Mouse (Mus musculus) midbrain, embryonic 10.5 days (tissue): ENCODE data around the gene Rcor2. TPM values are rescaled to one million over a fixed set of nuclear protein-coding genes. Genes with fewer than 3 reads are reported as not detected.
A peak's percentile ranks its signal among the peaks of the same experiment; 100 is the strongest.

ENCODE experiments used
- DNase-seq: peaks from one replicate; pipeline ENCODE4 v3.0.0-alpha.2; 2017; ENCODE audit warnings: low spot score
- H3K27ac ChIP-seq: fragments of 300-500 bp; sonication (generic); replicated peaks from 2 replicates; pipeline ENCODE4 v1.5.1; 2016; ENCODE audit warnings: mild to moderate bottlenecking
- H3K27me3 ChIP-seq: fragments of 300-500 bp; sonication (generic); 2 replicates; pipeline ENCODE4 v1.6.1; 2016; ENCODE audit warnings: low read depth, mild to moderate bottlenecking; ENCODE audit not compliant: poor library complexity, severe bottlenecking
- H3K36me3 ChIP-seq: fragments of 300-500 bp; sonication (generic); 2 replicates; pipeline ENCODE4 v1.6.1; 2016; ENCODE audit warnings: mild to moderate bottlenecking, moderate library complexity
- H3K4me1 ChIP-seq: fragments of 300-500 bp; sonication (generic); 2 replicates; pipeline ENCODE4 v1.6.1; 2016
- H3K4me3 ChIP-seq: fragments of 300-500 bp; sonication (generic); 2 replicates; pipeline ENCODE4 v1.5.1; 2016; ENCODE audit warnings: mild to moderate bottlenecking, moderate library complexity
- H3K9me3 ChIP-seq: fragments of 300-500 bp; sonication (generic); replicated peaks from 2 replicates; pipeline ENCODE4 v1.6.1; 2016; ENCODE audit warnings: mild to moderate bottlenecking
- WGBS: fragments of 180-500 bp; shearing (Covaris S2); methylation state at CpG from one replicate; pipeline ENCODE4 v1.1.7; 2016; 5-methylcytosine and 5-hydroxymethylcytosine counted together
- polyA plus RNA-seq: library from polyadenylated mRNA; unstranded; fragments of >200 nt; fragmentation: Nextera tagmentation; extraction: Ambion mirVana; gene quantifications from 2 replicates; pipeline ENCODE4 v1.2.1, GENCODE M21; 2016

Gene Rcor2
- polyA plus RNA-seq, 1 experiment from 2014 or later = 62.2 TPM

GRCm38 (mm10) chr19:7304801-7305200 is 37.7 kb downstream of the Rcor2 start:
- Histone ChIP-seq H3K27ac (no peak overlapping the region), H3K4me1 (peaks cover 28% of the 10 kb centered on the region), H3K4me3 (no peak overlapping the region), H3K9me3 (no peaks in the 10 kb centered on the region), H3K36me3 (peaks cover 33% of the 10 kb centered on the region), H3K27me3 (no peaks in the 10 kb centered on the region)
- no peak for DNase-seq
- 92% methylated on average over 2 of the region's 2 CpGs for WGBS

GRCm38 (mm10) chr19:7305380-7306310 is 38.5 kb downstream of the Rcor2 start:
- H3K36me3 ChIP-seq = peaks cover 28% of the 10 kb centered on the region; the same call in 1 of the 2 replicates
- no peak overlapping the region for H3K27ac ChIP-seq
- no peaks in the 10 kb centered on the region for H3K27me3 ChIP-seq
- peaks cover 37% of the 10 kb centered on the region for H3K4me1 ChIP-seq
- no peak for DNase-seq
- WGBS = 87% methylated on average over 10 of the region's 11 CpGs
- no peaks in the 10 kb centered on the region for H3K9me3 ChIP-seq
- H3K4me3 ChIP-seq = no peak overlapping the region

GRCm38 (mm10) chr19:7306968-7307367 is 39.8 kb downstream of the Rcor2 start:
- Histone ChIP-seq H3K36me3 (peaks cover 17% of the 10 kb centered on the region; the same call in 1 of the 2 replicates), H3K4me3 (no peak overlapping the region), H3K9me3 (no peaks in the 10 kb centered on the region), H3K4me1 (peaks cover 50% of the 10 kb centered on the region), H3K27me3 (no peaks in the 10 kb centered on the region), H3K27ac (peak overlapping the region; percentile 39; the same call in 1 of the 2 replicates)
- 67% methylated on average over 3 of the region's 3 CpGs for WGBS
- no peak for DNase-seq

DNA sequence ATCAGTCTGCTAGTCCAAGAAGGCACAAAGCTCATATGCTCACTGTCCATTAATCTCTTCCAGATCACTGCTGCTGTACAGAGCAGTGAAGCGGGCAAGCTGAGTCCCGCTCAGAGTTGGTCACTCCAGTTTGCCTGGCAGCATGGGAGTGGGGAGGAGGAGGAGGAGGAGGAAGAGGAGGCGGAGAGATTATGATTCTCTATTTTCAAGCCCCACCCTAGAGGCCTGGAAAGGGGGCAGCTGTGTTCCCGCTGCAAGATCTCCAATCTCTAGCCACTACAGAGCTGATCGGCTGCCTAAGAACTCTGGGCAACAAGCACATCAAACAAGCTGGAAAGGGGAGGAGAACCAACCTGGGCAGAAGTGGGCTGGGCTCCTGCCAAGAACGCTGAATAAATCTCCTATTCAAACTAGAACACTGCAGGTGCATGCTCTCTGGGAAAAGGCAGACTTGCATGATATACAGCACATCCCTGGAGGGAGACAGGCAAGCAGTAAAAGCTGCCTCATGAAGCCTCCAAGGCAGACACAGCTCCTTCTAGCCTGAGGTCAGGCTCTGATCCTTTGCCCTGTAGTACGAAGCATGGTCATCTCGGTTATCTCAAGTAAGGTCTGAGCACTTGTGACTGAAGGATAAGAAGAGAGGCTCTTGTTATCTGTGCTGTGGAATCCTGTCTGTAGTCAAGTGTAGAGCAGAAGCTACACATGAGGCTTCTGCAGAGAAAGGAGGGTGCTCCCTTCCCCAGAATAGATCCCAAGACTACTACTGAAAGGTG is 41.1 kb downstream of the Rcor2 start:
- WGBS = 75% methylated on average over 8 of the region's 8 CpGs
- Histone ChIP-seq H3K4me3 (no peak overlapping the region), H3K27ac (peak overlapping the region; percentile 19)

DNA sequence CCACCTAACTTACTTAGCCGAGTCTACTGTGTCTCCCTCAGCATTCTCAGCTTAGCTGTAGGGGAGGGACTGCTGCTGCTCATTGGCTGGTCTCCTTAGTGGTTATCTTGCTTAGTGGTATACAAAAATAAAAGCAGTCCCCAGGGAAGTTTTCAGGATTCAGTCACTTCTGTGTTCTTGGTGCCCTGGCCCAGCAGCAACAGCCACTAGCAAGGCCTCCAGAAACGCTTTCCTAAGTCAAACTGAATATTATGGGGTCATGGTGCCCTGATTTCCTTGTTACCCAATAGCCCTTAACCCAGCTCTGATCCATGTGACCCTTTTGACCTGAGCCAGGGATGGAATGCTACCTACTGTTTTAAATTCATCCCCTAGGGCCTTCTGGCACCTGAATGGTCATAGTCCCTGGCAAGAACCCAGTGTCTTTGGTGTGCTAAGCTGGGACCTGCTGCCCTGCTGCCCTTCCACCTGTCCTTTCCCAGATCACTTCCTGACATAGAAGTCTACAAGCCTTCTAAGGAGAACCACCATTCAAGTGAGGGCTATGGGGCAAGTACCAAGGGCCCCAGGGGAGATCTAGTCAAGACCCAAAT is 42.7 kb downstream of the Rcor2 start:
- Histone ChIP-seq H3K4me3 (no peak overlapping the region), H3K27ac (0 out of 2 replicates have a peak overlapping the region, but pooled peaks have one; percentile 66), H3K27me3 (no peaks in the 10 kb centered on the region), H3K9me3 (no peaks in the 10 kb centered on the region), H3K4me1 (peaks cover 56% of the 10 kb centered on the region), H3K36me3 (0 out of 2 replicates have a peak, but pooled peaks cover 7% of the 10 kb centered on the region)
- WGBS = 62% methylated on average over 2 of the region's 2 CpGs
- DNase-seq = no peak

More for the DNA sequence above, 41.1 kb downstream of the Rcor2 start:
- Histone ChIP-seq H3K9me3 (no peaks in the 10 kb centered on the region), H3K27me3 (no peaks in the 10 kb centered on the region), H3K36me3 (0 out of 2 replicates have a peak, but pooled peaks cover 11% of the 10 kb centered on the region), H3K4me1 (peaks cover 56% of the 10 kb centered on the region)
- no peak for DNase-seq

- 16% methylated on average over 5 of the region's 5 CpGs for WGBS
- peak; percentile 38 for DNase-seq
- Histone ChIP-seq H3K4me3 (no peak overlapping the region), H3K36me3 (0 out of 2 replicates have a peak, but pooled peaks cover 3% of the 10 kb centered on the region), H3K27me3 (no peaks in the 10 kb centered on the region), H3K4me1 (peaks cover 56% of the 10 kb centered on the region), H3K27ac (peak overlapping the region; percentile 66), H3K9me3 (no peaks in the 10 kb centered on the region)
Measured at GRCm38 (mm10) chr19:7310704-7311103, 43.6 kb downstream of the Rcor2 start.

GRCm38 (mm10) chr19:7311306-7311705 is 44.2 kb downstream of the Rcor2 start:
- Histone ChIP-seq H3K27ac (peak overlapping the region; percentile 66; the same call in 1 of the 2 replicates), H3K9me3 (no peaks in the 10 kb centered on the region), H3K36me3 (no peaks in the 10 kb centered on the region), H3K4me1 (peaks cover 56% of the 10 kb centered on the region), H3K27me3 (no peaks in the 10 kb centered on the region), H3K4me3 (no peak overlapping the region)
- no peak for DNase-seq
- WGBS = 34% methylated on average over 10 of the region's 10 CpGs

DNA sequence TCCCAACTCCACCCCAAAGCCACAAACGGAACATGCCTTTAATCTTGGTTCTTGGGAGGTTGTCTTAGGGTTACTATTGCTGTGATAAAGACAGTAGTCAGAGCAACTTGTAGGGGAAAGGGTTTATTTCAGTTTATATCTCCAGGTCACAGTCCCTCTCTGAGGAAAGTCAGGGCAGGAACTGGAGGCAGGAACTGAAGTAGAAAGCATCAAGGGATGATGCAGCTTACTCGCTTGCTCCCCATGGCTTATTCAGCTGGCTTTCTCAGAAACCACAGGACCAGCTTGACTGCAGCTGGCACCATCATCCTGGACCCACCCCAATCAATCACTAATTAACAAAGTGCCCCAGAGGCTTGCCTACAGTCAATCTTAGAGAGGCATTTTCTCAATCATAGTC is 46.5 kb downstream of the Rcor2 start:
- peaks cover 2% of the 10 kb centered on the region; the same call in 1 of the 2 replicates for H3K36me3 ChIP-seq
- no peak for DNase-seq
- peaks cover 39% of the 10 kb centered on the region for H3K4me1 ChIP-seq
- no peak overlapping the region for H3K27ac ChIP-seq
- 94% methylated on average over 2 of the region's 2 CpGs for WGBS
- no peak overlapping the region for H3K4me3 ChIP-seq
- no peaks in the 10 kb centered on the region for H3K27me3 ChIP-seq
- no peaks in the 10 kb centered on the region for H3K9me3 ChIP-seq

- 92% methylated on average over 8 of the region's 8 CpGs for WGBS
- Histone ChIP-seq H3K4me3 (no peak overlapping the region), H3K27me3 (no peaks in the 10 kb centered on the region), H3K36me3 (peaks cover 10% of the 10 kb centered on the region; the same call in 1 of the 2 replicates), H3K9me3 (no peaks in the 10 kb centered on the region), H3K4me1 (peaks cover 25% of the 10 kb centered on the region), H3K27ac (no peak overlapping the region)
- DNase-seq = no peak
Measured at GRCm38 (mm10) chr19:7314976-7315586, 48.0 kb downstream of the Rcor2 start.

GRCm38 (mm10) chr19:7315587-7315984 is 48.5 kb downstream of the Rcor2 start:
- Histone ChIP-seq H3K4me3 (no peak overlapping the region), H3K9me3 (no peaks in the 10 kb centered on the region), H3K27me3 (no peaks in the 10 kb centered on the region), H3K27ac (no peak overlapping the region), H3K36me3 (peaks cover 10% of the 10 kb centered on the region; the same call in 1 of the 2 replicates), H3K4me1 (peaks cover 20% of the 10 kb centered on the region)
- no peak for DNase-seq
- WGBS = 92% methylated on average over 4 of the region's 4 CpGs

GRCm38 (mm10) chr19:7316822-7317221 is 49.7 kb downstream of the Rcor2 start:
- Histone ChIP-seq H3K9me3 (no peaks in the 10 kb centered on the region), H3K4me3 (no peak overlapping the region)
- 89% methylated on average over 4 of the region's 4 CpGs for WGBS

DNA sequence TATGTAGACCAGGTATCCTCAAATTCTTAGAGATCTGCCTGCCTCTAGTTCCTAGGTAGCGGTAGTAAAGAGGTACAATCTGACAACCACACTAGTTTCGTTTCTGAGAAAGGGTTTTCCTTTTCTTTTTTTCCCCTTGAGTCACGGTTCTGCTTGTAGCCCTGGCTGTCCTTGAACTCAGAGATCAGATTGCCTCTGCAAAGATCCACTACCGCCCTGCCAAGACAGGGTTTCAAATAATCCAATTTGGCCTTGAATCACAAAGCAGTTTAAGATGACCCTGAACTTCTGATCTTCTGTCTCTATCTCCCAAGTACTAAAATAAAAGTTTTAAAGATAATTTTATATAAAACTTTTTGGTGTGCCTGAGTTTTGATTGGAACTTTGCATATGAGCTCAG is 50.6 kb downstream of the Rcor2 start:
- no peak for DNase-seq
- Histone ChIP-seq H3K4me3 (no peak overlapping the region), H3K27ac (no peak overlapping the region), H3K9me3 (no peaks in the 10 kb centered on the region), H3K27me3 (no peaks in the 10 kb centered on the region), H3K4me1 (no peaks in the 10 kb centered on the region), H3K36me3 (peaks cover 10% of the 10 kb centered on the region; the same call in 1 of the 2 replicates)
- 92% methylated on average over 4 of the region's 4 CpGs for WGBS

More at GRCm38 (mm10) chr19:7316822-7317221, 49.7 kb downstream of the Rcor2 start:
- DNase-seq = no peak
- peaks cover 10% of the 10 kb centered on the region; the same call in 1 of the 2 replicates for H3K36me3 ChIP-seq
- no peaks in the 10 kb centered on the region for H3K27me3 ChIP-seq
- H3K27ac ChIP-seq = no peak overlapping the region
- H3K4me1 ChIP-seq = peaks cover 8% of the 10 kb centered on the region
